In genomic region chr16:90652821-90653220, GRCm38 (mm10) we compare ENCODE assay signal across 1 mouse cellular context.
TF ChIP-seq lines count a peak whose summit lies in the region.

No protein-coding gene starts in this region.

TF ChIP-seq in MEL, 35 proteins besides CTCF, POLR2A, EP300 and RAD21 (continued from another document):
- no peak for TF ChIP-seq ETS1 (IDR thresholded peaks at IDR 0.05; ENCODE audit: low read depth, low read length)
- TF ChIP-seq UBTF (IDR thresholded peaks at IDR 0.05; ENCODE audit: borderline replicate concordance, insufficient read depth, low read depth, low read length), result no peak
- TF ChIP-seq ZNF384 (IDR thresholded peaks at IDR 0.05; ENCODE audit: low read depth, low read length), result no peak
- no peak for TF ChIP-seq TBP (IDR thresholded peaks at IDR 0.05; ENCODE audit: low read depth, low read length)
TF ChIP-seq in MEL: peak in this region for 0.
